Mouse (Mus musculus) urinary bladder, adult 18-20 months (tissue): Measurements from ENCODE around the gene Gpr4.

Experiments
- DNase-seq, 2 experiments: peaks; one replicate each; pipeline ENCODE4 v3.0.0; 2022; ENCODE audit warnings: low spot score in 2 of 2, mixed read lengths in 2 of 2

Gene Gpr4

GRCm38 (mm10) chr7:19194676-19195075 lies 17.7 kb upstream of the Gpr4 start:
- no peak for DNase-seq

GRCm38 (mm10) chr7:19196676-19197075 lies 15.7 kb upstream of the Gpr4 start:
- no peak for DNase-seq

GRCm38 (mm10) chr7:19197985-19198384 lies 14.4 kb upstream of the Gpr4 start:
- DNase-seq = no peak

GRCm38 (mm10) chr7:19201660-19202059 lies 10.7 kb upstream of the Gpr4 start:
- no peak for DNase-seq

- no peak for DNase-seq
These were observed 10.1 kb upstream of the Gpr4 start for GRCm38 (mm10) chr7:19202065-19202850.

GRCm38 (mm10) chr7:19208201-19208910 lies 4.0 kb upstream of the Gpr4 start:
- DNase-seq = no peak

GRCm38 (mm10) chr7:19208944-19209472 lies 3.3 kb upstream of the Gpr4 start:
- no peak for DNase-seq

GRCm38 (mm10) chr7:19209494-19209893 lies 2.8 kb upstream of the Gpr4 start:
- no peak for DNase-seq

- no peak for DNase-seq
These were observed 2.3 kb upstream of the Gpr4 start for GRCm38 (mm10) chr7:19210010-19210409.

GRCm38 (mm10) chr7:19211041-19211675 lies 1.2 kb upstream of the Gpr4 start:
- no peak for DNase-seq

- no peak for DNase-seq
These were observed 1.0 kb downstream of the Gpr4 start for GRCm38 (mm10) chr7:19213385-19213784.

- no peak for DNase-seq
These were observed 2.0 kb downstream of the Gpr4 start for GRCm38 (mm10) chr7:19214369-19214768.

GRCm38 (mm10) chr7:19214940-19215339 lies 2.6 kb downstream of the Gpr4 start:
- no peak for DNase-seq

- DNase-seq = no peak
These were observed 5.2 kb downstream of the Gpr4 start for GRCm38 (mm10) chr7:19217492-19217891.

GRCm38 (mm10) chr7:19217944-19218343 lies 5.6 kb downstream of the Gpr4 start:
- DNase-seq = no peak

GRCm38 (mm10) chr7:19220061-19220460 lies 7.7 kb downstream of the Gpr4 start:
- DNase-seq = no peak

GRCm38 (mm10) chr7:19222189-19222588 lies 9.9 kb downstream of the Gpr4 start:
- no peak for DNase-seq

GRCm38 (mm10) chr7:19222875-19223274 lies 10.5 kb downstream of the Gpr4 start:
- DNase-seq = no peak

- DNase-seq = no peak
These were observed 12.6 kb downstream of the Gpr4 start for GRCm38 (mm10) chr7:19224933-19225332.

- peak in 1 of 2 experiments; percentile 6 for DNase-seq
These were observed 14.8 kb downstream of the Gpr4 start for GRCm38 (mm10) chr7:19226817-19227797.
